Mouse (Mus musculus) bone marrow, adult 2 months (tissue): ENCODE data around the gene Ank2.

Experiments used
- CTCF ChIP-seq: fragments of 200-500 bp; IDR thresholded peaks from 2 replicates; pipeline ENCODE4 v1.5.1; 2011; ENCODE audit warnings: low read length, control low read depth; ENCODE audit not compliant: control insufficient read depth, insufficient read depth
- POLR2A ChIP-seq: fragments of 200-500 bp; IDR thresholded peaks from 2 replicates; pipeline ENCODE4 v1.6.1; 2011; ENCODE audit warnings: low read depth, mild to moderate bottlenecking, control low read depth, low read length, borderline replicate concordance; ENCODE audit not compliant: control insufficient read depth

GRCm38 (mm10) chr3:127406883-127407282 is 92.3 kb downstream of the Ank2 start:
- TF ChIP-seq CTCF = no peak
- no peak for TF ChIP-seq POLR2A
